Mouse (Mus musculus) MEL (cell line): Measurements from ENCODE around the gene Zzef1. TPM values are rescaled to one million over a fixed set of nuclear protein-coding genes. Genes with fewer than 3 reads are reported as not detected.

Source experiments
- DNase-seq: peaks from one replicate; pipeline ENCODE4 v3.0.0; 2011; ENCODE audit warnings: low read depth, low spot score
- H3K27ac ChIP-seq: 2 replicates; pipeline ENCODE4 v1.5.1; 2012; ENCODE audit warnings: low read depth, mild to moderate bottlenecking, control low read depth, low read length, moderate library complexity; ENCODE audit not compliant: control insufficient read depth
- H3K27me3 ChIP-seq, 2 experiments: fragments of 150-350 bp in 1 of 2; sonication (generic) in 1 of 2; 2 replicates each; pipeline ENCODE4 v1.6.1; 2012; ENCODE audit warnings: low read length in 2 of 2, mild to moderate bottlenecking in 2 of 2, improper control_type of control experiment in 1 of 2, moderate library complexity in 1 of 2; ENCODE audit not compliant: insufficient read depth in 2 of 2, control insufficient read depth in 1 of 2
- H3K36me3 ChIP-seq, 2 experiments: 2 replicates each; pipeline ENCODE4 v1.6.1; 2012 to 2014; ENCODE audit warnings: low read length in 2 of 2, improper control_type of control experiment in 1 of 2, inconsistent platforms in 1 of 2, mild to moderate bottlenecking in 1 of 2; ENCODE audit not compliant: insufficient read depth in 2 of 2, control insufficient read depth in 1 of 2
- H3K4me1 ChIP-seq, 2 experiments: fragments of 150-350 bp in 1 of 2; sonication (generic) in 1 of 2; 2 replicates each; pipeline ENCODE4 v1.6.1; 2012; ENCODE audit warnings: low read length in 2 of 2, improper control_type of control experiment in 1 of 2, mild to moderate bottlenecking in 1 of 2; ENCODE audit not compliant: insufficient read depth in 2 of 2, control insufficient read depth in 1 of 2
- H3K4me3 ChIP-seq, 2 experiments: fragments of 150-350 bp in 1 of 2; sonication (generic) in 1 of 2; 2 replicates each; pipeline ENCODE4 v1.5.1; 2012; ENCODE audit warnings: low read depth in 2 of 2, low read length in 2 of 2, mild to moderate bottlenecking in 2 of 2, moderate library complexity in 2 of 2, control low read depth in 1 of 2, improper control_type of control experiment in 1 of 2; ENCODE audit not compliant: control insufficient read depth in 1 of 2, insufficient read depth in 1 of 2
- H3K79me2 ChIP-seq: 2 replicates; pipeline ENCODE4 v1.6.1; 2012; ENCODE audit warnings: mild to moderate bottlenecking, low read length, moderate library complexity; ENCODE audit not compliant: control insufficient read depth, poor library complexity, insufficient read depth
- H3K9ac ChIP-seq: 2 replicates; pipeline ENCODE4 v1.6.1; 2012; ENCODE audit warnings: low read depth, mild to moderate bottlenecking, control low read depth, low read length, moderate library complexity; ENCODE audit not compliant: control insufficient read depth, poor library complexity, severe bottlenecking
- H3K9me3 ChIP-seq: fragments of 150-350 bp; sonication (generic); replicated peaks from 2 replicates; pipeline ENCODE4 v1.6.1; 2012; ENCODE audit warnings: mild to moderate bottlenecking, low read length, improper control_type of control experiment, moderate library complexity; ENCODE audit not compliant: insufficient read depth
- CHD1 ChIP-seq: IDR thresholded peaks from 2 replicates; pipeline ENCODE4 v1.6.1; 2012; ENCODE audit warnings: low read depth, mild to moderate bottlenecking, inconsistent platforms, low read length, improper control_type of control experiment
- CTCF ChIP-seq, 3 experiments: IDR thresholded peaks in 2 of 3; conservative IDR thresholded peaks in 1 of 3; 2 replicates each; pipeline ENCODE4 v1.5.1; 2011 to 2012; ENCODE audit warnings: low read length in 3 of 3, low read depth in 2 of 3, mild to moderate bottlenecking in 2 of 3, improper control_type of control experiment in 1 of 3, inconsistent platforms in 1 of 3, mixed read lengths in 1 of 3, moderate library complexity in 1 of 3; ENCODE audit not compliant: control insufficient read depth in 1 of 3, insufficient read depth in 1 of 3, poor library complexity in 1 of 3, severe bottlenecking in 1 of 3
- E2F4 ChIP-seq: IDR thresholded peaks from 2 replicates; pipeline ENCODE4 v1.6.1; 2011; ENCODE audit warnings: low read depth, low read length, improper control_type of control experiment, borderline replicate concordance
- ELF1 ChIP-seq: IDR thresholded peaks from 2 replicates; pipeline ENCODE4 v1.6.1; 2014; ENCODE audit warnings: low read depth, mild to moderate bottlenecking, inconsistent platforms, low read length, improper control_type of control experiment, moderate library complexity
- EP300 ChIP-seq, 2 experiments: IDR thresholded peaks; 2 replicates each; pipeline ENCODE4 v1.6.1; 2011; ENCODE audit warnings: improper control_type of control experiment in 2 of 2, low read length in 2 of 2, low read depth in 1 of 2, mild to moderate bottlenecking in 1 of 2
- ETS1 ChIP-seq: IDR thresholded peaks from 2 replicates; pipeline ENCODE4 v1.6.1; 2012; ENCODE audit warnings: low read depth, mild to moderate bottlenecking, inconsistent platforms, low read length, improper control_type of control experiment, moderate library complexity
- GATA1 ChIP-seq: IDR thresholded peaks from 2 replicates; pipeline ENCODE4 v1.6.1; 2011; ENCODE audit warnings: low read depth, low read length, improper control_type of control experiment
- KAT2A ChIP-seq: conservative IDR thresholded peaks from 2 replicates; pipeline ENCODE4 v1.6.1; 2012; ENCODE audit warnings: low read depth, low read length, improper control_type of control experiment, inconsistent platforms
- MEF2A ChIP-seq: IDR thresholded peaks from 2 replicates; pipeline ENCODE4 v1.6.1; 2014; ENCODE audit warnings: low read depth, mild to moderate bottlenecking, inconsistent platforms, low read length, improper control_type of control experiment; ENCODE audit not compliant: poor library complexity, insufficient replicate concordance, severe bottlenecking; ENCODE audit errors: extremely low read depth
- MYC ChIP-seq: IDR thresholded peaks from 2 replicates; pipeline ENCODE4 v1.6.1; 2011; ENCODE audit warnings: low read depth, mild to moderate bottlenecking, low read length, improper control_type of control experiment, moderate library complexity
- NELFE ChIP-seq: IDR thresholded peaks from 2 replicates; pipeline ENCODE4 v1.6.1; 2011; ENCODE audit warnings: low read depth, low read length, improper control_type of control experiment
- POLR2AphosphoS2 ChIP-seq: IDR thresholded peaks from 2 replicates; pipeline ENCODE4 v1.6.1; 2011; ENCODE audit warnings: low read length, improper control_type of control experiment
- RAD21 ChIP-seq: IDR thresholded peaks from 2 replicates; pipeline ENCODE4 v1.6.1; 2011; ENCODE audit warnings: mild to moderate bottlenecking, low read depth, low read length, improper control_type of control experiment
- RCOR1 ChIP-seq: IDR thresholded peaks from 2 replicates; pipeline ENCODE4 v1.6.1; 2012; ENCODE audit warnings: low read depth, mild to moderate bottlenecking, inconsistent platforms, low read length, improper control_type of control experiment
- SIN3A ChIP-seq: IDR thresholded peaks from 2 replicates; pipeline ENCODE4 v1.6.1; 2012; ENCODE audit warnings: low read length, improper control_type of control experiment, inconsistent platforms
- SMC3 ChIP-seq: IDR thresholded peaks from 2 replicates; pipeline ENCODE4 v1.6.1; 2011; ENCODE audit warnings: low read depth, low read length, improper control_type of control experiment
- TAL1 ChIP-seq: IDR thresholded peaks from 2 replicates; pipeline ENCODE4 v1.6.1; 2012; ENCODE audit warnings: mild to moderate bottlenecking, inconsistent platforms, low read length, moderate library complexity, mixed read lengths
- TBP ChIP-seq: IDR thresholded peaks from 2 replicates; pipeline ENCODE4 v1.8.0; 2011; ENCODE audit warnings: low read depth, low read length, improper control_type of control experiment
- UBTF ChIP-seq: IDR thresholded peaks from 2 replicates; pipeline ENCODE4 v1.6.1; 2012; ENCODE audit warnings: low read depth, mild to moderate bottlenecking, inconsistent platforms, low read length, improper control_type of control experiment, moderate library complexity, borderline replicate concordance; ENCODE audit not compliant: insufficient read depth
- USF1 ChIP-seq: IDR thresholded peaks from 2 replicates; pipeline ENCODE4 v1.6.1; 2014; ENCODE audit warnings: low read depth, mild to moderate bottlenecking, inconsistent platforms, low read length, improper control_type of control experiment, moderate library complexity
- ZC3H11A ChIP-seq: IDR thresholded peaks from 2 replicates; pipeline ENCODE4 v1.6.1; 2012; ENCODE audit warnings: low read depth, mild to moderate bottlenecking, inconsistent platforms, low read length, improper control_type of control experiment
- ZMIZ1 ChIP-seq: IDR thresholded peaks from 2 replicates; pipeline ENCODE4 v1.6.1; 2012; ENCODE audit warnings: low read depth, mild to moderate bottlenecking, inconsistent platforms, low read length, improper control_type of control experiment, moderate library complexity
- polyA plus RNA-seq, 2 experiments: library from polyadenylated mRNA; stranded (reverse) in 1 of 2; unstranded in 1 of 2; fragments of >175 nt in 1 of 2; fragments of >200 nt in 1 of 2; gene quantifications; 2 replicates each; pipeline versions ENCODE4 v1.2.1 to v1.2.4; 2012; ENCODE audit warnings: low replicate concordance in 2 of 2, low read depth in 1 of 2; ENCODE audit not compliant: insufficient read length in 2 of 2, insufficient read depth in 1 of 2, missing spikeins in 1 of 2
- total RNA-seq: library from RNA; depleted of rRNA; stranded (reverse); fragments of 300-350 nt; gene quantifications from 2 replicates; pipeline ENCODE4 v1.2.3, GENCODE M21; 2012

The Zzef1 gene
- total and polyA plus RNA-seq, 3 experiments: 13.3 to 17.6 TPM; not detected in 1

- Histone ChIP-seq H3K4me3 (no peak overlapping the region), H3K4me1 (peaks cover 0 to 35% of the 10 kb centered on the region in 2 experiments; a peak in 2 of 4 replicates), H3K36me3 (peaks cover 0 to 12% of the 10 kb centered on the region in 2 experiments; a peak in 2 of 4 replicates), H3K27ac (no peak overlapping the region), H3K27me3 (no peaks in the 10 kb centered on the region), H3K79me2 (no peaks in the 10 kb centered on the region), H3K9ac (no peak overlapping the region)
- peak; percentile 37 for DNase-seq
- TF ChIP-seq ELF1: no peak
- no peak for TF ChIP-seq NELFE
- TF ChIP-seq SMC3: no peak
- TF ChIP-seq CTCF (IDR thresholded peaks at IDR 0.05 in 2 of 3, conservative IDR thresholded peaks at IDR 0.05 in 1 of 3; ENCODE audit: control insufficient read depth in 1 of 3, insufficient read depth in 1 of 3, low read depth in 2 of 3, low read length in 3 of 3, poor library complexity in 1 of 3, severe bottlenecking in 1 of 3): no peak
- no peak for TF ChIP-seq GATA1
- TF ChIP-seq SIN3A: no peak
- no peak for TF ChIP-seq USF1
- peak; percentile 30; the same call in 1 of the 2 replicates for TF ChIP-seq TAL1
- no peak for TF ChIP-seq ETS1
- TF ChIP-seq EP300 (IDR thresholded peaks at IDR 0.05; ENCODE audit: low read depth in 1 of 2, low read length in 2 of 2): 0 out of 4 replicates have a peak, but pooled peaks of 1 of the 2 experiments have one; percentile 18
- no peak for TF ChIP-seq ZC3H11A
- TF ChIP-seq, all 39 proteins: peak for 2
- no peaks in the 10 kb centered on the region for H3K9me3 ChIP-seq
Measured at GRCm38 (mm10) chr11:72948254-72948653, 152.2 kb downstream of the Zzef1 start.

GRCm38 (mm10) chr11:72951137-72952000 is 155.3 kb downstream of the Zzef1 start:
- TF ChIP-seq POLR2AphosphoS2: no peak
- no peak for TF ChIP-seq E2F4
- no peak for TF ChIP-seq ELF1
- no peak for TF ChIP-seq MEF2A
- TF ChIP-seq SIN3A: no peak
- TF ChIP-seq USF1: no peak
- TF ChIP-seq ZMIZ1: no peak
- TF ChIP-seq RCOR1: no peak
- TF ChIP-seq KAT2A: no peak
- no peak for TF ChIP-seq ETS1
- TF ChIP-seq UBTF: no peak
- no peak for TF ChIP-seq MYC
- TF ChIP-seq TAL1: no peak
- no peak for TF ChIP-seq TBP
- no peak for TF ChIP-seq RAD21
- TF ChIP-seq SMC3: no peak
- TF ChIP-seq CHD1: no peak
- Histone ChIP-seq H3K9me3 (no peaks in the 10 kb centered on the region), H3K27ac (no peak overlapping the region), H3K36me3 (peaks cover 0 to 4% of the 10 kb centered on the region in 2 experiments; a peak in 2 of 4 replicates), H3K79me2 (no peaks in the 10 kb centered on the region), H3K4me1 (peaks cover 0 to 30% of the 10 kb centered on the region in 2 experiments; a peak in 3 of 4 replicates), H3K9ac (no peak overlapping the region), H3K27me3 (no peaks in the 10 kb centered on the region), H3K4me3 (no peak overlapping the region)
- no peak for DNase-seq
